Mouse (Mus musculus) CH12.LX (cell line): ENCODE data around the gene 1110017D15Rik. TPM values are rescaled to one million over a fixed set of nuclear protein-coding genes. Genes with fewer than 3 reads are reported as not detected.

Source experiments
- DNase-seq: peaks from one replicate; pipeline ENCODE4 v3.0.0-alpha.2; 2013; ENCODE audit errors: extremely low read depth
- H3K27ac ChIP-seq: 2 replicates; pipeline ENCODE4 v1.5.1; 2012; ENCODE audit warnings: low read depth, mild to moderate bottlenecking, control low read depth, moderate library complexity; ENCODE audit not compliant: insufficient read depth
- H3K27me3 ChIP-seq: replicated peaks from 2 replicates; pipeline ENCODE3; 2012; ENCODE audit warnings: inconsistent platforms
- H3K36me3 ChIP-seq, 2 experiments: replicated peaks in 1 of 2; 2 replicates each; pipeline versions ENCODE3 to v1.6.1; 2012; ENCODE audit warnings: inconsistent platforms in 1 of 2, low read length in 1 of 2, mild to moderate bottlenecking in 1 of 2, mixed read lengths in 1 of 2, moderate library complexity in 1 of 2; ENCODE audit not compliant: control insufficient read depth in 1 of 2, insufficient read depth in 1 of 2
- H3K4me1 ChIP-seq, 2 experiments: 2 replicates each; pipeline ENCODE4 v1.6.1; 2012; ENCODE audit warnings: inconsistent platforms in 1 of 2, moderate library complexity in 1 of 2; ENCODE audit not compliant: insufficient read depth in 2 of 2, control insufficient read depth in 1 of 2
- H3K4me2 ChIP-seq: 2 replicates; pipeline ENCODE4 v1.6.1; 2012; ENCODE audit warnings: low read depth, mild to moderate bottlenecking, control low read depth; ENCODE audit not compliant: poor library complexity, insufficient read depth, severe bottlenecking
- H3K4me3 ChIP-seq, 3 experiments: fragments of 150-350 bp in 1 of 3; sonication (generic) in 1 of 3; replicated peaks in 1 of 3; 2 replicates each; pipeline versions ENCODE3 to v1.5.1; 2011 to 2012; ENCODE audit warnings: low read depth in 2 of 3, low read length in 2 of 3, mild to moderate bottlenecking in 2 of 3, moderate library complexity in 2 of 3, control low read depth in 1 of 3, improper control_type of control experiment in 1 of 3, inconsistent platforms in 1 of 3, mixed read lengths in 1 of 3; ENCODE audit not compliant: poor library complexity in 1 of 3
- H3K79me2 ChIP-seq: replicated peaks from 2 replicates; pipeline ENCODE4 v1.6.1; 2012; ENCODE audit warnings: mild to moderate bottlenecking, moderate library complexity; ENCODE audit not compliant: control insufficient read depth, poor library complexity, insufficient read depth, severe bottlenecking; ENCODE audit errors: extremely low read depth
- H3K9ac ChIP-seq: 2 replicates; pipeline ENCODE4 v1.6.1; 2012; ENCODE audit warnings: low read depth, mild to moderate bottlenecking, control low read depth, moderate library complexity; ENCODE audit not compliant: insufficient read depth
- H3K9me3 ChIP-seq: replicated peaks from 2 replicates; pipeline ENCODE3; 2012; ENCODE audit warnings: low read length, inconsistent platforms, mixed read lengths
- CHD1 ChIP-seq: IDR thresholded peaks from 2 replicates; pipeline ENCODE4 v1.6.1; 2012; ENCODE audit warnings: low read depth, low read length, improper control_type of control experiment, inconsistent platforms
- CTCF ChIP-seq, 2 experiments: IDR thresholded peaks in 1 of 2; conservative IDR thresholded peaks in 1 of 2; 2 replicates each; pipeline ENCODE4 v1.5.1; 2011 to 2012; ENCODE audit warnings: low read depth in 2 of 2, low read length in 2 of 2, improper control_type of control experiment in 1 of 2, inconsistent platforms in 1 of 2, mild to moderate bottlenecking in 1 of 2, moderate library complexity in 1 of 2
- E2F4 ChIP-seq: IDR thresholded peaks from 2 replicates; pipeline ENCODE4 v1.6.1; 2011; ENCODE audit warnings: low read depth, low read length, improper control_type of control experiment; ENCODE audit not compliant: insufficient replicate concordance
- ELF1 ChIP-seq: IDR thresholded peaks from 2 replicates; pipeline ENCODE4 v1.6.1; 2014; ENCODE audit warnings: low read depth, mild to moderate bottlenecking, inconsistent platforms, low read length, improper control_type of control experiment
- EP300 ChIP-seq: IDR thresholded peaks from 2 replicates; pipeline ENCODE4 v1.6.1; 2011; ENCODE audit warnings: low read length, improper control_type of control experiment
- GABPA ChIP-seq: IDR thresholded peaks from 2 replicates; pipeline ENCODE4 v1.6.1; 2012; ENCODE audit warnings: low read depth, low read length, improper control_type of control experiment, inconsistent platforms; ENCODE audit not compliant: insufficient replicate concordance
- HCFC1 ChIP-seq: IDR thresholded peaks from 2 replicates; pipeline ENCODE4 v1.6.1; 2012; ENCODE audit warnings: low read depth, mild to moderate bottlenecking, inconsistent platforms, low read length, improper control_type of control experiment
- JUN ChIP-seq: IDR thresholded peaks from 2 replicates; pipeline ENCODE4 v1.6.1; 2011; ENCODE audit warnings: low read depth, mild to moderate bottlenecking, low read length, improper control_type of control experiment, moderate library complexity; ENCODE audit not compliant: insufficient read depth
- JUND ChIP-seq: conservative IDR thresholded peaks from 2 replicates; pipeline ENCODE4 v1.6.1; 2011; ENCODE audit warnings: low read depth, low read length, improper control_type of control experiment
- KAT2A ChIP-seq: IDR thresholded peaks from 2 replicates; pipeline ENCODE4 v1.6.1; 2012; ENCODE audit warnings: low read length, improper control_type of control experiment, inconsistent platforms; ENCODE audit not compliant: insufficient replicate concordance
- MAZ ChIP-seq: IDR thresholded peaks from 2 replicates; pipeline ENCODE4 v1.6.1; 2012; ENCODE audit warnings: low read depth, mild to moderate bottlenecking, inconsistent platforms, low read length, improper control_type of control experiment, moderate library complexity
- MYC ChIP-seq: IDR thresholded peaks from 2 replicates; pipeline ENCODE4 v1.6.1; 2011; ENCODE audit warnings: low read depth, mild to moderate bottlenecking, improper control_type of control experiment, low read length
- POLR2A ChIP-seq: IDR thresholded peaks from 2 replicates; pipeline ENCODE4 v1.6.1; 2011; ENCODE audit warnings: low read depth, mild to moderate bottlenecking, improper control_type of control experiment, low read length
- POLR2AphosphoS2 ChIP-seq: IDR thresholded peaks from 2 replicates; pipeline ENCODE4 v1.6.1; 2011; ENCODE audit warnings: low read depth, low read length, improper control_type of control experiment
- RAD21 ChIP-seq: IDR thresholded peaks from 2 replicates; pipeline ENCODE4 v1.6.1; 2011; ENCODE audit warnings: low read depth, mild to moderate bottlenecking, low read length, improper control_type of control experiment, moderate library complexity
- RCOR1 ChIP-seq: conservative IDR thresholded peaks from 2 replicates; pipeline ENCODE4 v1.6.1; 2012; ENCODE audit warnings: low read depth, mild to moderate bottlenecking, inconsistent platforms, low read length, improper control_type of control experiment
- TCF12 ChIP-seq: IDR thresholded peaks from 2 replicates; pipeline ENCODE4 v1.6.1; 2014; ENCODE audit warnings: low read depth, mild to moderate bottlenecking, inconsistent platforms, low read length, improper control_type of control experiment
- UBTF ChIP-seq: IDR thresholded peaks from 2 replicates; pipeline ENCODE4 v1.6.1; 2012; ENCODE audit warnings: low read depth, mild to moderate bottlenecking, inconsistent platforms, low read length, improper control_type of control experiment, moderate library complexity
- USF1 ChIP-seq: IDR thresholded peaks from 2 replicates; pipeline ENCODE4 v1.6.1; 2014; ENCODE audit warnings: low read depth, mild to moderate bottlenecking, inconsistent platforms, low read length, improper control_type of control experiment
- ZC3H11A ChIP-seq: IDR thresholded peaks from 2 replicates; pipeline ENCODE4 v1.6.1; 2012; ENCODE audit warnings: low read depth, mild to moderate bottlenecking, inconsistent platforms, low read length, improper control_type of control experiment
- ZKSCAN1 ChIP-seq: IDR thresholded peaks from 2 replicates; pipeline ENCODE4 v1.6.1; 2012; ENCODE audit warnings: low read depth, inconsistent platforms, low read length, improper control_type of control experiment, borderline replicate concordance
- dilution Hi-C: fragments of 300-500 bp; cut with MboI; formaldehyde crosslinking; loops from 2 replicates; pipeline ENCODE4 v1.14.3; 2020; ENCODE audit warnings: low sequenced_read_pairs; ENCODE audit not compliant: extremely low pct_unique_long_range_greater_than_20kb, extremely low pct_ligation_motif_present
- in situ Hi-C: fragments of 300-500 bp; cut with MboI; formaldehyde crosslinking; loops from 3 replicates; pipeline ENCODE4 v1.14.3; 2019; ENCODE audit warnings: low sequenced_read_pairs, low pct_ligation_motif_present, low pct_unique_long_range_greater_than_20kb, mixed read lengths
- polyA plus RNA-seq: library from polyadenylated mRNA; unstranded; fragments of >175 nt; gene quantifications from 2 replicates; pipeline ENCODE4 v1.2.1, GENCODE M21; 2012; ENCODE audit warnings: low read depth; ENCODE audit not compliant: insufficient read length
- total RNA-seq, 2 experiments: library from RNA; depleted of rRNA; stranded (reverse); fragments of 300-350 nt in 1 of 2; fragments of >200 nt in 1 of 2; gene quantifications; 2 replicates each; pipeline ENCODE4 v1.2.3; 2012 to 2014

The 1110017D15Rik gene
- total and polyA plus RNA-seq, 3 experiments = not detected

DNA sequence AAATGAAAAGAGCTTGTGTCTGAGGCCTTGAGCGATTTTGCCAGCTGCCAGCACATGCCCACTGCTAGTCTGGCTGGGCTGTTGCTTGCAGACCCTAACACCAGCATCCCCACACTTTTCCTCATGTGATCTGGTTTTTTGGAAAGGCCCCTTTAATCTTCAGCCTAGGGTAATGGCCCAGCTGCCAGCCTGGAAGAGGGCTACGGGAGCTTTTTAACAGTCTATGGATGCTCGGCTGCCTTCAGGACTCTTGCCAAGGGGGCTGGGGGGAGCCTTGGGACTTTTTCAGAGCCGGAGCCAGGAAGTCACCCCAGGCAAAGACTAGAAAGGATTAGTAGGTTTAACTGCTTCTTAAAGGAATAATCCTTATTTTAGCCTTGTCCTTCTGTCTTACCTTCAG, 3.8 kb downstream of the 1110017D15Rik start:
- H3K9ac ChIP-seq = no peak overlapping the region
- H3K27me3 ChIP-seq = peaks cover 64% of the 10 kb centered on the region
- in situ Hi-C loops = no loop called here
- dilution Hi-C loops = no loop called here
- no peaks in the 10 kb centered on the region for H3K9me3 ChIP-seq
- H3K4me2 ChIP-seq = 0 out of 2 replicates have a peak overlapping the region, but pooled peaks have one; percentile 14
- no peaks in the 10 kb centered on the region for H3K79me2 ChIP-seq
- DNase-seq = no peak
- no peak overlapping the region for H3K27ac ChIP-seq
- no peak overlapping the region for H3K4me3 ChIP-seq
- 0 out of 4 replicates have a peak, but pooled peaks cover 0 to 4% of the 10 kb centered on the region in 2 experiments for H3K4me1 ChIP-seq
- no peak for TF ChIP-seq EP300
- TF ChIP-seq ZKSCAN1 = no peak
- TF ChIP-seq, all 38 proteins: peak for 0
- no peaks in the 10 kb centered on the region for H3K36me3 ChIP-seq

DNA sequence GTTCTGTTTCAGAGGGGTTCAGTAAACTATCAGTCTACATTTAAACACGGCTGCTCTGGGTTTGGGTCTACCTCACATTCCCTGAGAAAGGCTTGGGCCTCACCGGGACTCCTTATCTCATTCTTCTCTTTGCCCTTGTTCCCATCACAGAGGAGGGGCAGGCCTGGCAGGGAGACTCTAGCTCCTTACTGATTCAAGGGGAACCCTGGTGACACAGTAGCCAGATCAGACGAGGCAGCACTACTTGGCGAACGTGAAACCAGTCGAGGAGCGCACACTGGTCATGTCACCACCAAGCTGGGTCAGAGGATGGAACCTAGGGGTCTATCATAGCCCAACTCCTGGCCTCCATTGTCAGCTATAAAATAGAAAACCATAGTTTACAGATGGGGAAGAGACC, 9.1 kb downstream of the 1110017D15Rik start:
- Histone ChIP-seq H3K4me2 (no peak overlapping the region), H3K4me3 (no peak overlapping the region), H3K27ac (no peak overlapping the region), H3K27me3 (peaks cover 66% of the 10 kb centered on the region), H3K9me3 (peaks cover 10% of the 10 kb centered on the region), H3K36me3 (no peaks in the 10 kb centered on the region), H3K4me1 (no peaks in the 10 kb centered on the region), H3K9ac (no peak overlapping the region), H3K79me2 (no peaks in the 10 kb centered on the region)
- TF ChIP-seq GABPA (no peak), JUN (no peak), RCOR1 (no peak), CHD1 (no peak), RAD21 (no peak), HCFC1 (no peak), KAT2A (no peak), USF1 (no peak), ELF1 (no peak), CTCF (conservative IDR thresholded peaks at IDR 0.05 in 1 of 2, IDR thresholded peaks at IDR 0.05 in 1 of 2; ENCODE audit: low read depth in 2 of 2, low read length in 2 of 2) (no peak), POLR2A (no peak), ZC3H11A (no peak), EP300 (no peak), POLR2AphosphoS2 (no peak), MAZ (no peak), MYC (no peak), JUND (no peak), TCF12 (no peak), E2F4 (no peak), UBTF (no peak)
- no peak for DNase-seq
- in situ Hi-C loops (no loop called here), dilution Hi-C loops (no loop called here)
